Mouse (Mus musculus) neural tube, embryonic 14.5 days (tissue): ENCODE measurements around the gene Zfp36l1. TPM values are rescaled to one million over a fixed set of nuclear protein-coding genes. Genes with fewer than 3 reads are reported as not detected.
A peak's percentile ranks its signal among the peaks of the same experiment; 100 is the strongest.

Experiments
- ATAC-seq: fragments of 200-750 bp; cut with Nextera tagmentation; 2 replicates; pipeline ENCODE4 v1.8.0; 2017; ENCODE audit warnings: low read depth, mild to moderate bottlenecking, moderate TSS enrichment, moderate library complexity
- H3K27ac ChIP-seq: fragments of 300-500 bp; sonication (generic); 2 replicates; pipeline ENCODE4 v1.5.1; 2014; ENCODE audit warnings: low read depth, mild to moderate bottlenecking, control low read depth, low read length, moderate library complexity, mixed read lengths
- H3K27me3 ChIP-seq: fragments of 300-500 bp; sonication (generic); 2 replicates; pipeline ENCODE4 v1.6.1; 2014; ENCODE audit warnings: low read length; ENCODE audit not compliant: control insufficient read depth, insufficient read depth
- H3K36me3 ChIP-seq: fragments of 300-500 bp; sonication (generic); 2 replicates; pipeline ENCODE4 v1.6.1; 2014; ENCODE audit warnings: low read length, mixed read lengths; ENCODE audit not compliant: control insufficient read depth, insufficient read depth
- H3K4me1 ChIP-seq: fragments of 300-500 bp; sonication (generic); 2 replicates; pipeline ENCODE4 v1.6.1; 2014; ENCODE audit warnings: low read length; ENCODE audit not compliant: control insufficient read depth, insufficient read depth
- H3K4me2 ChIP-seq: fragments of 300-500 bp; sonication (generic); 2 replicates; pipeline ENCODE4 v1.6.1; 2014; ENCODE audit warnings: mild to moderate bottlenecking, low read depth, low read length, control low read depth
- H3K4me3 ChIP-seq: fragments of 300-500 bp; sonication (generic); 2 replicates; pipeline ENCODE4 v1.5.1; 2014; ENCODE audit warnings: low read depth, low read length, control low read depth, mixed read lengths
- H3K9ac ChIP-seq: fragments of 300-500 bp; sonication (generic); replicated peaks from 2 replicates; pipeline ENCODE4 v1.6.1; 2014; ENCODE audit warnings: low read depth, mild to moderate bottlenecking, control low read depth, low read length, mixed read lengths
- H3K9me3 ChIP-seq: fragments of 300-500 bp; sonication (generic); 2 replicates; pipeline ENCODE4 v1.6.1; 2016; ENCODE audit warnings: low read length; ENCODE audit not compliant: control insufficient read depth
- WGBS: fragments of 180-500 bp; shearing (Covaris S2); extraction: QIAGEN DNeasy Blood & Tissue Kit; methylation state at CpG from one replicate; pipeline ENCODE4 v1.1.7; 2014; 5-methylcytosine and 5-hydroxymethylcytosine counted together
- polyA plus RNA-seq: library from polyadenylated mRNA; unstranded; fragments of >200 nt; fragmentation: Nextera tagmentation; extraction: Ambion mirVana; gene quantifications from 2 replicates; pipeline ENCODE4 v1.2.1, GENCODE M21; 2014

Zfp36l1 gene
- polyA plus RNA-seq, 1 experiment from 2014 or later = 26.6 TPM

DNA sequence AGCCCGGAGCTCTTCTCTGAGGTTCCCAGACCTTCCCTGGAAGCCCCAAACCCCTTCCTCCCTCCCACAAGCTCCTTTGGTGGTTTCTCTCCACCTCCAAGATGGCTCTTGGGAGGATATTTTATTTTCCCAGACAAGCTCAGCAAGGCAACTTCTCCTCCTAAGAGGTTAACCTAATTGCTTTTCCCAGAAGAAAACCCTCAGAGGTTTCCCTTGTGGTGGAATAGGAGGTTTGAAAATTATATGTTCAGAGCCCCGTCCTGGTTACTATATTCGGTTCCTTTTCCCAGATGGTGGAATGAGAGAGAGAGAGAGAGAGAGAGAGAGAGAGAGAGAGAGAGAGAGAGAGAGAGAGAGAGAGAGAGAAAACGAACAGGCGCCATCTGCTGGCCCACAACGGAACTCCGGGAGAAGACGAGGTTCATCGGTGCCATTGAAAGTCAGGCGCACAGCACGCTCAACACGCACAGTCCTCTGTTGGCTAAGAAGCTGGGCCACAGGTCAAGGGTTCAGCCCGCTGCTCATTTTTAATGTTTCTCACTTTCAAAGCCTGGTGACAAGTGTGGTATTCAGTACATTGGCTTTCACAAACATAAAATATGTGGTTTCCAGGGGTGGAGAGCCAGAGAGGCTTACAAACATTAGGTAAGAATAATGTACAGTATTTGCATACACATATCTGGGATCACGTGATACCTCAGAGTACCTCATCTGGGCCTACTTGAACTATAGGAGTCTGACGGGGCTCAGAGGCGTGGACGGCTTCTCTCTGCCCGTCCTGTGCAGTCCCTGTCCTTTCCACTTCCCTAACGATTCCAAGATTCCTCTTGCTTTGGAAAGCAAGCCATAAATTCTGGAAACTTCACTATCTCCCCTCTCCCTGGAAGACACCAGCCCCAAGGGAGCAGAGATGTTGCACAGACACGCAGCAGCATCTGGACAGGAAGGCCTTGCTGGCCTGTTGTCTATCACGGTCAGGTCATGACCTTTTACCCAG, 33.7 kb upstream of the Zfp36l1 start:
- Histone ChIP-seq H3K9me3 (no peaks in the 10 kb centered on the region), H3K4me3 (no peak overlapping the region), H3K4me2 (no peak overlapping the region), H3K27me3 (no peaks in the 10 kb centered on the region), H3K36me3 (no peaks in the 10 kb centered on the region), H3K4me1 (no peaks in the 10 kb centered on the region), H3K9ac (no peak overlapping the region), H3K27ac (no peak overlapping the region)
- WGBS = 34% methylated on average over 21 of the region's 21 CpGs
- ATAC-seq = 0 out of 2 replicates have a peak, but pooled peaks have one; percentile 56

DNA sequence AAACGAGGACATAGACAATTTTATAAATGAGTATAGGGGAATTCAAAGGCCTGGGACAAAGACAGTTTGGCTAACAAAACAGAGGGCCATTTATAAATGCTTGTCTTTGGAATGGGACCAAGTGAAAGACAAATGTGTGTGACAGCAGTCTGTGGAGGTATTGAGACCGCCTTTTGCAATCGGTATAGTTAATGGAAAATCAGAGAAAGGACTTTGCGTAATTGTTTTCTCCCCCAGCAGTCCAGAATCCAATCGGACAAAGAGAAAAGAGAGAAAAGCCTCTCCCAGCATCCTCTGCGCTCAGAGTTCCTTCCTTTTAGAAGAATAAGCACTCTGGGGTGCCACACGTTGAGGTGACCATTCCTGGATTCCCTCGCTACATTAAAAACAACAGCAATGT, 32.6 kb upstream of the Zfp36l1 start:
- no peak overlapping the region for H3K4me2 ChIP-seq
- no peaks in the 10 kb centered on the region for H3K36me3 ChIP-seq
- WGBS = 18% methylated on average over 8 of the region's 8 CpGs
- no peaks in the 10 kb centered on the region for H3K9me3 ChIP-seq
- H3K4me3 ChIP-seq = no peak overlapping the region
- ATAC-seq = no peak
- no peaks in the 10 kb centered on the region for H3K4me1 ChIP-seq
- no peak overlapping the region for H3K9ac ChIP-seq
- no peak overlapping the region for H3K27ac ChIP-seq
- H3K27me3 ChIP-seq = no peaks in the 10 kb centered on the region

DNA sequence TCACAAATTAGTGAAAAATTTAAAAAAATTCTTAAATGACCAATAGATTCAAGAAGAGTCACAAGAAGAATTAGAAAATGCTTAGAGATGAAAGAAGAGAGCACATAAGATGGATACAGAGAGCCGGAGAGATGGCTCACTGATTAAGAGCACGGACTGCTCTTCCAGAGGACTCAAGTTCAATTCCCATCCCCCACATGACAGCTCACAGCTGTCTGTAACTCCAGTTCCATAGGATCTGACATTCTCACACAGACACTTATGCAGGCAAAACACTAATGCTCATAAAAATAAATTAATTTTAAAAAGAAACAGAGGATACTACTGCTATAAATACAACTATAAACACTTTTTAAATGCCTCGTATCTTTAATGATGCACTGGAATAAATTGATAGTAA, 32.0 kb upstream of the Zfp36l1 start:
- Histone ChIP-seq H3K4me2 (no peak overlapping the region), H3K36me3 (no peaks in the 10 kb centered on the region), H3K4me1 (no peaks in the 10 kb centered on the region), H3K4me3 (no peak overlapping the region), H3K27me3 (no peaks in the 10 kb centered on the region), H3K9me3 (no peaks in the 10 kb centered on the region), H3K27ac (no peak overlapping the region), H3K9ac (no peak overlapping the region)
- no peak for ATAC-seq
- 66% methylated on average over 3 of the region's 3 CpGs for WGBS

DNA sequence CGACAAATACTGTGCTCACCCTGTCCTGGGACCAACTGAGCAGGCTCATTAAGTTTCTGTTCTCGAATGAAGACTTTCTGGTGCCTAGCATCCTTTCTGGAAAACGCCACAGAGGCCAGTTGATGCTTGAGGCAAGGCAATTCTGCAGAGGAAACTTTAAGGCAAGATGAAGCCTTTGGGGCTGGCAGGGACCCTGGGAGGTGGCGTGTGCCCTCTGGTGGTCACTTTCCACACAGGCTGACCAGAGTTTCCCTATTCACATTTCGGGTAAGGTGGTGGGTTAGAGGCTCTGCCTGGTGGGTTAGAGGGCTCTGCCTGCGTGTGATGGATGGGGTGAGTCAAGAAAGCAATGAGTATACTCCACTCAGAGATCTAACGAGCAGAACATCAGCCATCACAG, 28.7 kb upstream of the Zfp36l1 start:
- WGBS = 22% methylated on average over 7 of the region's 7 CpGs
- no peak overlapping the region for H3K9ac ChIP-seq
- H3K36me3 ChIP-seq = no peaks in the 10 kb centered on the region
- no peak overlapping the region for H3K4me2 ChIP-seq
- no peak overlapping the region for H3K4me3 ChIP-seq
- no peaks in the 10 kb centered on the region for H3K9me3 ChIP-seq
- H3K27ac ChIP-seq = no peak overlapping the region
- no peak for ATAC-seq
- H3K4me1 ChIP-seq = no peaks in the 10 kb centered on the region
- H3K27me3 ChIP-seq = no peaks in the 10 kb centered on the region

DNA sequence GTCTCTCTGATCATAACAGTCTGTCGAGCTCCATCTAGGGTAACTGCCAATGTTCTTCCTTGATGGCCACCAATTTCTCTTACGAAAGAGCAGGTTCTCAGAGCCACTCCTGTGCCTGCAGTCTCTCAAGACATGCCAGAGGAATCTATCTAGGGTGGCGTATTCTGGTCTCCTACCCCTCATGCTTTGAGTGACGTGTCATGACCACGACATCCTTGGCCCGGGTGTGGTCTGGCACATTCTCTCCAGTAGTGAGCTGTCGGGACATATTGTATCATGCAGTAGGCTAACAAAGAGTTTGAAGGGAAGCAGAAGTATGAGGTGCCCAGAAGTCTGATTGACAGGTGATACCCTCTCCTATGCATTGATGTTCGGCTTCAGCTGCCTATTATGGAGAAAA, 28.2 kb upstream of the Zfp36l1 start:
- WGBS = 89% methylated on average over 8 of the region's 8 CpGs
- Histone ChIP-seq H3K9ac (no peak overlapping the region), H3K27me3 (no peaks in the 10 kb centered on the region), H3K4me2 (no peak overlapping the region), H3K4me3 (no peak overlapping the region), H3K36me3 (no peaks in the 10 kb centered on the region), H3K9me3 (no peaks in the 10 kb centered on the region), H3K27ac (no peak overlapping the region), H3K4me1 (no peaks in the 10 kb centered on the region)
- no peak for ATAC-seq

DNA sequence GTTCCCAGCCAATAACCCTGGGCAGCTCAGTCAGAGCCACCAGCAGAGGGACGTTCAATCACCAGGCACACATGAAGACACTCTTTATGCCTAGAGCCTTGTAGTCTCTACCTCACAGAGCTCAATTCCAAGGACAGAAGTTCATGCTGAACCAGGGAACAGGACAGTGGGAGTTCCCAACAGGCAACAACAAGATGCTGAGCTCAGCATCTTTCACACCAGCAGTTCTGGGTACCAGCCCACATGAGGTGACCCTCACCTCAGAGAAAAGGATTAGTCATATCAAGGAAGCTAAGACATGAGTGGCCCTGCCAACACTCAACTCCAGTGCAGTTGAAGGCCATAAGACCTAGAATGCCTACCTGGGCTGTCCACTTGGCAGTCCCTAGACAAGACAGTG, 24.9 kb upstream of the Zfp36l1 start:
- Histone ChIP-seq H3K9ac (no peak overlapping the region), H3K27me3 (no peaks in the 10 kb centered on the region), H3K4me3 (no peak overlapping the region), H3K4me1 (no peaks in the 10 kb centered on the region), H3K9me3 (no peaks in the 10 kb centered on the region), H3K36me3 (no peaks in the 10 kb centered on the region), H3K4me2 (no peak overlapping the region), H3K27ac (no peak overlapping the region)
- no peak for ATAC-seq
- WGBS = 85% methylated on average over 1 of the region's 1 CpGs

DNA sequence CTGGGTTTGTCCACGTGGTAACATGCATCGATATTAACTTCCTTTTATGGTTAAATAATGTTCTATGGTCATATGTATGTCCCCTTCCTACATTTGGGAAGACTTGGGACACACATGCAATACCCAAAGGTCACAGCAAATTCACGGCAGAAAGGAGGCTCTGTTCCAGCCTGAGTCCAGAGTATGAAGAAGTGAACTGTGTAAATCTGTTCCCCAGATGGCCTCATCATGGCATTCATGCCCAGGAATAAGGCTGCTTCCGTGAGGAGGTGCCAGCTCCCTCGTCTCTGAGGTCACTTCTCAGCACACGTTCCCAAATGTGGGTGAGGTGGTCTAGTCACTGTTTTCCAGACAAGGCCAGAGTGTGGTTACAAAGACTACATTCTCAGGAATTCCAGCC, 24.4 kb upstream of the Zfp36l1 start:
- WGBS = 85% methylated on average over 6 of the region's 6 CpGs
- H3K9ac ChIP-seq = no peak overlapping the region
- no peaks in the 10 kb centered on the region for H3K36me3 ChIP-seq
- peaks cover 2% of the 10 kb centered on the region; the same call in 1 of the 2 replicates for H3K4me1 ChIP-seq
- H3K4me2 ChIP-seq = no peak overlapping the region
- H3K27ac ChIP-seq = no peak overlapping the region
- H3K9me3 ChIP-seq = no peaks in the 10 kb centered on the region
- ATAC-seq = no peak
- no peaks in the 10 kb centered on the region for H3K27me3 ChIP-seq
- H3K4me3 ChIP-seq = no peak overlapping the region

DNA sequence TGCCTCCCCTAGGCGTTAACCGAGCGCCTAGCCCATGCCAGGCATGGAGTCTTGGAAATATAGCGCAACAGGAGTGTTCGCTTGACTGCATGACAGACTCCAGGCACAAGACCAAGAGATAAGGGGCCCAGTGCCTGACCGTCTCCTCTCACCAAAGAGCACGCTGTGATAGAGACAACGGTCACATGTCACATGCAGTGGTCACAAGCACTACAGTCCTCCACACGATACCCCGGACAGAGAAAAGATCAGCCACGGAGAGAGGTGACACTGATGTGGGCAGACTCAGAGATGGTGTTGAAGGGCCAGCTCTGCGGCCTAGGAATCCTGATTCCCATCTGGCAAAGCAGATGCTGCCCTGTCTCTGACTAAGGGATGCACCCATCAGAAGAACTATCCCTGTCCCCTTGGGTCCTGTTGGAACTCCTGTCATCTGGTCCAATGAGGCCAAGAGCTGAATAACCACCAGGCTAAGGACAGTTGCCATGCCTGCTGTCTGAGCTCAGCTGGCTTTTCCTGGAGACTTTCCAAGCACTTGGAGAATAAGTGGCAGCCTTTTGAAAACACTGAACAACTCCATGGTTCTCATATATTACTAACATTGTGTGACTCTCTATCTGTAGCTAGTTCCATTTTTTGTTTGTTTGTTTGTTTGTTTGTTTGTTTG, 23.6 kb upstream of the Zfp36l1 start:
- H3K9me3 ChIP-seq = no peaks in the 10 kb centered on the region
- WGBS = 89% methylated on average over 12 of the region's 12 CpGs
- no peak for ATAC-seq
- H3K27ac ChIP-seq = no peak overlapping the region
- H3K4me2 ChIP-seq = no peak overlapping the region
- no peak overlapping the region for H3K4me3 ChIP-seq
- H3K9ac ChIP-seq = no peak overlapping the region
- no peaks in the 10 kb centered on the region for H3K27me3 ChIP-seq
- H3K4me1 ChIP-seq = peaks cover 10% of the 10 kb centered on the region; the same call in 1 of the 2 replicates
- no peaks in the 10 kb centered on the region for H3K36me3 ChIP-seq

DNA sequence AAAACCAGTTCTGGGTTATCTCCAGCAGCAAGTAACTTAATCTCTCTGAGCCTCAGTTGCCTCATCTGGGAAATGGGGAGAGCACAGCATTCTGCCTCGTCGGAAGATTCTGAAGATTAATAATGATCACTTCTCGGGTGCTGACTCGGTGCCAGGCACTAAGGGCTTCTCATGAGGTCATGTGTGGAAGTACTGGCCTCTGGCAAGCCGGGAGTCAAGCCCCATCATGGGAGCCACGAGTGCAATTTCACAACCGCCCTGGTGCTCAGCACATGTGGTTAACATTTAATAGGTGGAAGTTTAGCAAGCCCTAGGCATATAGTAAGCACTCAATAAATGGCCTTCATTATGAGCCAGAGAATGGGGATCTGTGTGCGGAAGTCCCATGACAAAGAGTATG, 22.4 kb upstream of the Zfp36l1 start:
- Histone ChIP-seq H3K36me3 (no peaks in the 10 kb centered on the region), H3K9me3 (no peaks in the 10 kb centered on the region), H3K27me3 (no peaks in the 10 kb centered on the region), H3K27ac (no peak overlapping the region), H3K9ac (no peak overlapping the region), H3K4me3 (no peak overlapping the region), H3K4me1 (peaks cover 14% of the 10 kb centered on the region), H3K4me2 (no peak overlapping the region)
- ATAC-seq = no peak
- WGBS = 90% methylated on average over 8 of the region's 8 CpGs
